Mouse (Mus musculus): Measurements from ENCODE around the gene Otub1.

DNA sequence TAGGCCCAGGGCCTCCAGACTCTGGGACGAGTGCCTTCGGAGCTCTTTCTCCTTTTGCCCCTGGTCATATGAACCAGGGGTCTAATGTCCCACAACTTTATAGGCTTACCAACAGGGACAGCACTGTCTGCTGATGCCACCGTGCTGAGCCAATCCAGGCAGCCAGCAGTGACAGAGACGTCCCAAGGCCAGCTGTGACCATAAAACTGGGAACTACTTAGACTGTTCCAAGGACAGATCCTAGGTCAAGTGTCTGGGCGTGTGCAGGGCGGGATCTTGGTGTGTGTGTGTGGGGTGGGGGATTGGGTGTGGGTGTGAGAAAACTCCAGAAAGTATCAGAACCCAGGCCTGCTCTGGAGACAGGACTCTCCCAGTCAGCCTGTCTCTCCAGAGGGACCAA lies 35.2 kb downstream of the Otub1 start:
- no peak for TF ChIP-seq CTCF (IDR thresholded peaks at IDR 0.05; ENCODE audit: low read depth, low read length)
- TF ChIP-seq GATA1 (IDR thresholded peaks at IDR 0.05; ENCODE audit: borderline replicate concordance, low read length): no peak

Measured in G1E (cell line).